Mouse (Mus musculus): ENCODE measurements around the gene Sh3bp5. TPM values are rescaled to one million over a fixed set of nuclear protein-coding genes. Genes with fewer than 3 reads are reported as not detected.
A peak's percentile ranks its signal among the peaks of the same experiment; 100 is the strongest.

Gene Sh3bp5
- total RNA-seq, 2 experiments from 2014 or later, result 136 to 182 TPM

GRCm38 (mm10) chr14:31364589-31364988 is 71.3 kb downstream of the Sh3bp5 start:
- no peak for DNase-seq (ENCODE audit: low spot score in 2 of 2)

GRCm38 (mm10) chr14:31362236-31362635 is 73.6 kb downstream of the Sh3bp5 start:
- DNase-seq (ENCODE audit: low spot score in 2 of 2), result no peak

GRCm38 (mm10) chr14:31345367-31345766 is 90.5 kb downstream of the Sh3bp5 start:
- DNase-seq (ENCODE audit: low spot score in 2 of 2), result no peak

- no peak for DNase-seq (ENCODE audit: low spot score in 2 of 2)
These were observed 92.6 kb downstream of the Sh3bp5 start for GRCm38 (mm10) chr14:31343241-31343640.

GRCm38 (mm10) chr14:31337947-31338346 is 97.9 kb downstream of the Sh3bp5 start:
- no peak for DNase-seq (ENCODE audit: low spot score in 2 of 2)

- DNase-seq (ENCODE audit: low spot score in 2 of 2), result no peak
These were observed 98.5 kb downstream of the Sh3bp5 start for GRCm38 (mm10) chr14:31337406-31337805.

- peak; percentile 99 to 100 for DNase-seq (ENCODE audit: low spot score in 2 of 2)
These were observed 99.3 kb downstream of the Sh3bp5 start, which contains the start of gene Capn7 for GRCm38 (mm10) chr14:31336369-31337155. Gene Capn7, plus strand, starts transcription at chr14:31336638.

GRCm38 (mm10) chr14:31335765-31336164 is 100.1 kb downstream of the Sh3bp5 start:
- no peak for DNase-seq (ENCODE audit: low spot score in 2 of 2)

- DNase-seq (ENCODE audit: low spot score in 2 of 2), result no peak
These were observed 104.9 kb downstream of the Sh3bp5 start for GRCm38 (mm10) chr14:31330957-31331356.

- DNase-seq (ENCODE audit: low spot score in 2 of 2), result no peak
These were observed 106.1 kb downstream of the Sh3bp5 start for GRCm38 (mm10) chr14:31329741-31330140.

- DNase-seq (ENCODE audit: low spot score in 2 of 2), result no peak
These were observed 108.2 kb downstream of the Sh3bp5 start for GRCm38 (mm10) chr14:31327681-31328080.

- DNase-seq (ENCODE audit: low spot score in 2 of 2), result no peak
These were observed 108.7 kb downstream of the Sh3bp5 start for GRCm38 (mm10) chr14:31327196-31327595.

GRCm38 (mm10) chr14:31326770-31327169 is 109.1 kb downstream of the Sh3bp5 start:
- no peak for DNase-seq (ENCODE audit: low spot score in 2 of 2)

- DNase-seq (ENCODE audit: low spot score in 2 of 2), result no peak
These were observed 110.3 kb downstream of the Sh3bp5 start for GRCm38 (mm10) chr14:31325551-31325950.

- DNase-seq (ENCODE audit: low spot score in 2 of 2), result no peak
These were observed 111.0 kb downstream of the Sh3bp5 start for GRCm38 (mm10) chr14:31324851-31325250.

GRCm38 (mm10) chr14:31323849-31324792 is 111.8 kb downstream of the Sh3bp5 start, which contains the start of gene Dnah1:
Gene Dnah1, minus strand, starts transcription at chr14:31323896.
- DNase-seq (ENCODE audit: low spot score in 2 of 2), result peak; percentile 17 to 52

GRCm38 (mm10) chr14:31323189-31323588 is 112.7 kb downstream of the Sh3bp5 start:
- DNase-seq (ENCODE audit: low spot score in 2 of 2), result no peak

- no peak for DNase-seq (ENCODE audit: low spot score in 2 of 2)
These were observed 113.7 kb downstream of the Sh3bp5 start for GRCm38 (mm10) chr14:31322191-31322590.

- DNase-seq (ENCODE audit: low spot score in 2 of 2), result no peak
These were observed 114.7 kb downstream of the Sh3bp5 start for GRCm38 (mm10) chr14:31321181-31321580.

- DNase-seq (ENCODE audit: low spot score in 2 of 2), result no peak
These were observed 116.3 kb downstream of the Sh3bp5 start for GRCm38 (mm10) chr14:31319546-31319945.

- DNase-seq (ENCODE audit: low spot score in 2 of 2), result no peak
These were observed 118.1 kb downstream of the Sh3bp5 start for GRCm38 (mm10) chr14:31317754-31318153.

GRCm38 (mm10) chr14:31316613-31317012 is 119.3 kb downstream of the Sh3bp5 start:
- peak in 1 of 2 experiments; percentile 15 for DNase-seq (ENCODE audit: low spot score in 2 of 2)
